Mouse (Mus musculus): ENCODE data around the gene Sprn.

DNA sequence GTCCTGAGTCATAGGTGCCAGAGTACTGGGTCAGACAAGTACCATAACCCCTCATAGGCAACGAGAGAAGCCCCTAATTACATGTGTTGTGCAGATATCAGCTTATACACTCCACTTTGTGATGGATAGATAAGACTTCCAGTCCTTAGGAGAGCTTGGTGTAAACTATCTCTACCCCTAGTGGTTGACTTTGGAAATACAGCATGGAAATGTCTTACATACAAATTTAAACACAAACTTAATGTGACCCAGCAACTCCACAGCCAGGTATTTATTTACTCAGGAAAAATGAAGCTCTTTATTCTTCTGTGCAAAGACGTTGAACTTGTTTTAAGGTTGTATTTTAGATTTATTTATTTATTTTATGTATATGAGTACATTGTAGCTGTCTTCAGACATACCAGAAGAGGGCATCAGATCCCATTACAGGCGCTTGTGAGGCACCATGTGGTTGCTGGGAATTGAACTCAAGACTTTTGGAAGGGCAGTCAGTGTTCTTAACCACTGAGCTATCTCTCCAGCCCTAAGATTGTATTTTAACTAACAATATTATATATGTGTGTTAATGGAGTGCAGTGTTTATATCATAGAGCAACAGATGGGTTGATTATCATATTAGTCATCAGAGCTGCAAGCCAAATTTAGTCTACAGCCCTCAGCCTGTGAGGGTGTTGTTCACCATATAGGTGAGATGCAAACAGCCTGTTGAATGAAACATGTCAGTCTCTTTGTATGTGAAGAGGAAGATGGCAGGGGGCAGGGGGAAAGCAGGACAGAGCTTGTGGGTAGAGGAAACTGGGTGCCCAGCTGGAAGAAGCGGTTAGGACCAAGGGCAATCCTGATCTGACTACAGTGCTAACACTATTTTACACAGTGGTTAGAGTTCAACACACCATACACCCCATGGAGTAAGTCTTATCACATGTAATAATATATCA lies 34.0 kb upstream of the Sprn start:
- TF ChIP-seq POLR2A (IDR thresholded peaks at IDR 0.05; ENCODE audit: low read depth, low read length) = no peak
- no peak for TF ChIP-seq CTCF (IDR thresholded peaks at IDR 0.05; ENCODE audit: extremely low read depth, insufficient read depth, insufficient read length, insufficient replicate concordance)

All from spleen, adult 2 months (tissue).